Mouse (Mus musculus): Measurements from ENCODE around the gene Fer1l4. TPM values are rescaled to one million over a fixed set of nuclear protein-coding genes. Genes with fewer than 3 reads are reported as not detected.

Gene Fer1l4
- polyA plus RNA-seq, 1 experiment from 2014 or later, result not detected

GRCm38 (mm10) chr2:156042903-156043302 is 9.8 kb downstream of the Fer1l4 start:
- WGBS, result 78% methylated on average over 8 of the region's 8 CpGs
- H3K4me2 ChIP-seq (replicated peaks; ENCODE audit: low read depth, low read length), result no peak overlapping the region
- no peak for ATAC-seq (ENCODE audit: low FRiP score)

DNA sequence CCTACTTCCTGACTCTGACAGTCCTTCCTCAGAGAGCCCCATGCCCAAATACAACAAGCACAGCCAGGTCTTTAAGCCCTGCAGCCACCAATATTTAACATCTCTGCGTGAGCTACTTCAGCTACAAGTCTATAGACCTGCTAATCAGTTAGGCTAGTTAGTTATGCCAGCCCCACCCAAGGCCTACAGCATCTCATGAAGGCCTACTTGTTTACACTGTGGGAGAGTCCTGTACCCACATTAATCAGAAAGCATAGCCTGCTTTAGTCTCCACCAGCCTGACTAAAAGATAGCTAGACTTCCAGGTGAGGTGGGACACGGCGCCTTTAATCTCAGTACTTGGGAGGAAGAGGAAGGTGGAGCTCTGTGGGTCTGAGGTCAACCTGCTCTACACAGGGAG is 13.4 kb downstream of the Fer1l4 start:
- no peaks in the 10 kb centered on the region for H3K4me1 ChIP-seq (replicated peaks; ENCODE audit: control insufficient read depth, insufficient read depth, low read length)
- H3K27me3 ChIP-seq (ENCODE audit: control insufficient read depth, insufficient read depth, low read length), result no peaks in the 10 kb centered on the region
- H3K9ac ChIP-seq (ENCODE audit: low read depth, low read length), result no peak overlapping the region
- H3K27ac ChIP-seq (ENCODE audit: low read depth, low read length), result no peak overlapping the region
- DNase-seq (ENCODE audit: low spot score), result no peak
- no peak for ATAC-seq (ENCODE audit: low FRiP score)
- H3K36me3 ChIP-seq (ENCODE audit: control insufficient read depth, insufficient read depth, low read length), result no peaks in the 10 kb centered on the region
- no peaks in the 10 kb centered on the region for H3K9me3 ChIP-seq (ENCODE audit: control insufficient read depth, low read length)
- H3K4me3 ChIP-seq (ENCODE audit: low read depth, low read length), result no peak overlapping the region
- no peak overlapping the region for H3K4me2 ChIP-seq (replicated peaks; ENCODE audit: low read depth, low read length)
- WGBS, result 96% methylated on average over 3 of the region's 3 CpGs

More at GRCm38 (mm10) chr2:156042903-156043302, 9.8 kb downstream of the Fer1l4 start:
- Histone ChIP-seq H3K27me3 (ENCODE audit: control insufficient read depth, insufficient read depth, low read length) (peaks cover 4% of the 10 kb centered on the region; the same call in 1 of the 2 replicates), H3K27ac (ENCODE audit: low read depth, low read length) (no peak overlapping the region), H3K9me3 (ENCODE audit: control insufficient read depth, low read length) (no peaks in the 10 kb centered on the region), H3K4me3 (ENCODE audit: low read depth, low read length) (no peak overlapping the region), H3K36me3 (ENCODE audit: control insufficient read depth, insufficient read depth, low read length) (no peaks in the 10 kb centered on the region), H3K9ac (ENCODE audit: low read depth, low read length) (no peak overlapping the region), H3K4me1 (replicated peaks; ENCODE audit: control insufficient read depth, insufficient read depth, low read length) (no peaks in the 10 kb centered on the region)
- no peak for DNase-seq (ENCODE audit: low spot score)

DNA sequence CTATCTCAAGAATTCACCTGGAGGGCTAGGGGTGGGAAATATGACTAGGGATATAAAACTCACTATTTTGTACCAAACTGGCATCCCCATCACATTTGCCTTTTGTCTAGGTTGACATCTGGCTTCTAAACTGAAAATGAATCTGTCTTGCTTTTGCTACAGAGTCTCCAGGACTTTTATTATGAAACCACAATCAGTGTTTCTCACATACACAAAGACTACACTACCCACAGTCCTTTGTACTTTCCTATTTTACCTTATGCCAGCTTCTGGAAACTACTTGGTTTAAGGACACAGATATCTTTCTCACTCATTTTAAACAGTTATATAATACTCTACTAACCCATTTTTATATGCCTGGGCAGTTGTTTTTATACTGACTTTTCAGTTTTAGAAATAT is 27.3 kb downstream of the Fer1l4 start:
- Histone ChIP-seq H3K9me3 (ENCODE audit: control insufficient read depth, low read length) (no peaks in the 10 kb centered on the region), H3K4me2 (replicated peaks; ENCODE audit: low read depth, low read length) (no peak overlapping the region), H3K27me3 (ENCODE audit: control insufficient read depth, insufficient read depth, low read length) (no peaks in the 10 kb centered on the region), H3K27ac (ENCODE audit: low read depth, low read length) (no peak overlapping the region), H3K9ac (ENCODE audit: low read depth, low read length) (no peak overlapping the region), H3K4me3 (ENCODE audit: low read depth, low read length) (no peak overlapping the region), H3K36me3 (ENCODE audit: control insufficient read depth, insufficient read depth, low read length) (no peaks in the 10 kb centered on the region), H3K4me1 (replicated peaks; ENCODE audit: control insufficient read depth, insufficient read depth, low read length) (no peaks in the 10 kb centered on the region)
- ATAC-seq (ENCODE audit: low FRiP score), result no peak
- no peak for DNase-seq (ENCODE audit: low spot score)

DNA sequence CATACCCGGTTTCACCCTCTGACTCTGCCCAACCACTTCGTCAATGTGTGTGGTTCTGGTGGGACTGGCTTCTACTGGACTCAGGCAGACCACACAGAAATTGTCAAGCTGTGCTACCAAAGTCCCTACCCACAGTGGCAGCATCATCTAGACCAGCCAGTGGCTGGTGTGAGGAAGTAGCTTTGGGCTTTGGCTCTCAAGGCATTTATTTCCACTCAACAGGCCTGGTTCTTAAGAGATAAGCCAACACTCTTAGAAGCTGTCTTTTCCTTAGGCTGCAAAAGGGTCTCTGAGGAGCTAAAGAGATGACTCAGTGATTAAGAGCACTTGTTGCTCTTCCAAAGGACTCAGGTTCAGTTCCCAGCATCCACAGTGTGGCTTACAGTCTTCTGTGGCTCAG is 31.0 kb downstream of the Fer1l4 start:
- Histone ChIP-seq H3K9me3 (ENCODE audit: control insufficient read depth, low read length) (no peaks in the 10 kb centered on the region), H3K4me3 (ENCODE audit: low read depth, low read length) (no peak overlapping the region), H3K4me1 (replicated peaks; ENCODE audit: control insufficient read depth, insufficient read depth, low read length) (no peaks in the 10 kb centered on the region), H3K27me3 (ENCODE audit: control insufficient read depth, insufficient read depth, low read length) (no peaks in the 10 kb centered on the region), H3K27ac (ENCODE audit: low read depth, low read length) (no peak overlapping the region), H3K9ac (ENCODE audit: low read depth, low read length) (no peak overlapping the region), H3K4me2 (replicated peaks; ENCODE audit: low read depth, low read length) (no peak overlapping the region), H3K36me3 (ENCODE audit: control insufficient read depth, insufficient read depth, low read length) (peaks cover 6% of the 10 kb centered on the region; the same call in 1 of the 2 replicates)
- no peak for ATAC-seq (ENCODE audit: low FRiP score)
- no peak for DNase-seq (ENCODE audit: low spot score)
- WGBS, result 90% methylated on average over 2 of the region's 2 CpGs

DNA sequence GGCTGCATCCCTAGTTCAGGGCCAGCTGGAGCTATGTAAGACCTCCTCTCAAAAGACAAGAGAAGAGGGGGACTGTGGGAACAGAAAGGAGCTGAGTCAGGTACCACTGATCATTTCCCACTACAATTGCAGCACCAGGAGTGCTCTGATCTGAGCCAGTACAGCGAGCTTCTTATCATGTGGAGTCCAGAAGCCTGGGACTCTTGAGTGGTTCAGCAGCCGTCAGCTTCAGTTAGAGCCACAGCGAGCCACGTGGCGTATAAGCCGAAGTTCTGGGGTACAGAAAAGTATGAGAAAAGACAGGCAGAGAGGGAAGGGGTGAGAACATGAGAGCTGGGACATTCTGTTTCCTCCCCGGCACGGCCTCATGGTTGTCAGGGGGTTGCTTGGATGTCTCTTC is 31.5 kb downstream of the Fer1l4 start:
- Histone ChIP-seq H3K27ac (ENCODE audit: low read depth, low read length) (no peak overlapping the region), H3K4me2 (replicated peaks; ENCODE audit: low read depth, low read length) (no peak overlapping the region), H3K4me1 (replicated peaks; ENCODE audit: control insufficient read depth, insufficient read depth, low read length) (no peaks in the 10 kb centered on the region), H3K27me3 (ENCODE audit: control insufficient read depth, insufficient read depth, low read length) (no peaks in the 10 kb centered on the region), H3K9me3 (ENCODE audit: control insufficient read depth, low read length) (no peaks in the 10 kb centered on the region), H3K36me3 (ENCODE audit: control insufficient read depth, insufficient read depth, low read length) (peaks cover 11% of the 10 kb centered on the region; the same call in 1 of the 2 replicates), H3K4me3 (ENCODE audit: low read depth, low read length) (no peak overlapping the region), H3K9ac (ENCODE audit: low read depth, low read length) (no peak overlapping the region)
- ATAC-seq (ENCODE audit: low FRiP score), result no peak
- no peak for DNase-seq (ENCODE audit: low spot score)
- WGBS, result 88% methylated on average over 8 of the region's 8 CpGs

DNA sequence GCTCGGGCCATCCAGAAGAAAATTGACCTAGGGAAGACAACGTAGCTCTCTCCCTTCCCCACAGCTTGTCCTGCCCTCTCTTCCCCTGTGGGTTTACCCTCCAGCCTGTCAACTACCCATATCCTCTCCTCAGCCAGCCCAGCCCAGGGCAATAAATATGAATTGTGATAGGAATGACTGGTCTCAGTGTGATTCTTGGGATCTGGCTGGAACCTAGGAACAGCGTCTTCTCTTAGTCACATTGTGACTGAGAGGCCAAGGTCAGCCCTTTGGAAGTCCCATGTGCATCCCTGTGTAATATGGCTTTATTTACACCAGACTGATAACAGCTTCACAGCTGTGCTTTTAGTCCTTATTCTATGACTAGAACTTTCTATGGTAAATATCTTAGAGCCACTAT is 34.6 kb downstream of the Fer1l4 start:
- Histone ChIP-seq H3K36me3 (ENCODE audit: control insufficient read depth, insufficient read depth, low read length) (peaks cover 20% of the 10 kb centered on the region; the same call in 1 of the 2 replicates), H3K27ac (ENCODE audit: low read depth, low read length) (no peak overlapping the region), H3K27me3 (ENCODE audit: control insufficient read depth, insufficient read depth, low read length) (no peaks in the 10 kb centered on the region), H3K9me3 (ENCODE audit: control insufficient read depth, low read length) (no peaks in the 10 kb centered on the region), H3K4me2 (replicated peaks; ENCODE audit: low read depth, low read length) (no peak overlapping the region), H3K4me1 (replicated peaks; ENCODE audit: control insufficient read depth, insufficient read depth, low read length) (no peaks in the 10 kb centered on the region), H3K9ac (ENCODE audit: low read depth, low read length) (no peak overlapping the region), H3K4me3 (ENCODE audit: low read depth, low read length) (no peak overlapping the region)
- DNase-seq (ENCODE audit: low spot score) (no peak), ATAC-seq (ENCODE audit: low FRiP score) (no peak)
- 96% methylated on average over 3 of the region's 3 CpGs for WGBS

GRCm38 (mm10) chr2:156007888-156008532 is 44.7 kb downstream of the Fer1l4 start, which contains the start of the genes 6430550D23Rik and Ergic3:
Gene 6430550D23Rik, minus strand, starts transcription at chr2:156007977.
Gene Ergic3, plus strand, starts transcription at chr2:156008045.
- Histone ChIP-seq H3K36me3 (ENCODE audit: control insufficient read depth, insufficient read depth, low read length) (peaks cover 11% of the 10 kb centered on the region; the same call in 1 of the 2 replicates), H3K9me3 (ENCODE audit: control insufficient read depth, low read length) (no peaks in the 10 kb centered on the region), H3K4me2 (replicated peaks; ENCODE audit: low read depth, low read length) (peak within 1 kb of the TSS; percentile 79), H3K4me1 (replicated peaks; ENCODE audit: control insufficient read depth, insufficient read depth, low read length) (no peaks in the 10 kb centered on the region; the same call in 1 of the 2 replicates), H3K27ac (ENCODE audit: low read depth, low read length) (peak within 1 kb of the TSS; percentile 68), H3K27me3 (ENCODE audit: control insufficient read depth, insufficient read depth, low read length) (no peaks in the 10 kb centered on the region), H3K4me3 (ENCODE audit: low read depth, low read length) (peak within 1 kb of the TSS; percentile 78), H3K9ac (ENCODE audit: low read depth, low read length) (peak within 1 kb of the TSS; percentile 81)
- ATAC-seq (ENCODE audit: low FRiP score) (peak; percentile 99), DNase-seq (ENCODE audit: low spot score) (peak; percentile 97)
- under 1% methylated on average over 41 of the region's 45 CpGs for WGBS

DNA sequence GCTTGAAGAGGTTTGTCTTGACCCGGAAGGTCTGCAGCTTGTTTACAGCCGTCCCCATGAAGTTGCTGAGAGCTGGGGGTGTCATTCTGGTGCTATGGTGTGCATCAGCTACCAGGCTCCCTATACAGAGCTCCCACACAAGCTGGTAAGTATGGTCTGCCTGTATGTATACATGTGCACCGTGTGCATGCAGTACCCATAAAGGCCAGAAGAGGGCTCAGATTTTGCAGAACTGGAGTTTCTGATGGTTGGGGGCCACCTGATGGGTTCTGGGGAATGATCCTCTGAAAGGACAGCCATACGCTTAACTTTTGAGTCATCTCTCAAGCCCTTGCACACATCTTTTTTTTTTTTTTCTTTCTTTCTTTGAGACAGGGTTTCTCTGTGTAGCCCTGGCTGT is 47.4 kb downstream of the Fer1l4 start:
- Histone ChIP-seq H3K4me1 (replicated peaks; ENCODE audit: control insufficient read depth, insufficient read depth, low read length) (no peaks in the 10 kb centered on the region; the same call in 1 of the 2 replicates), H3K4me2 (replicated peaks; ENCODE audit: low read depth, low read length) (no peak overlapping the region), H3K27me3 (ENCODE audit: control insufficient read depth, insufficient read depth, low read length) (no peaks in the 10 kb centered on the region), H3K9me3 (ENCODE audit: control insufficient read depth, low read length) (no peaks in the 10 kb centered on the region), H3K4me3 (ENCODE audit: low read depth, low read length) (no peak overlapping the region), H3K9ac (ENCODE audit: low read depth, low read length) (no peak overlapping the region), H3K27ac (ENCODE audit: low read depth, low read length) (no peak overlapping the region), H3K36me3 (ENCODE audit: control insufficient read depth, insufficient read depth, low read length) (peaks cover under 1% of the 10 kb centered on the region; the same call in 1 of the 2 replicates)
- WGBS, result 90% methylated on average over 4 of the region's 4 CpGs
- DNase-seq (ENCODE audit: low spot score), result peak; percentile 27
- no peak for ATAC-seq (ENCODE audit: low FRiP score)

GRCm38 (mm10) chr2:155991863-155992321 is 60.9 kb downstream of the Fer1l4 start:
- Histone ChIP-seq H3K27me3 (ENCODE audit: control insufficient read depth, insufficient read depth, low read length) (no peaks in the 10 kb centered on the region), H3K9me3 (ENCODE audit: control insufficient read depth, low read length) (no peaks in the 10 kb centered on the region), H3K4me3 (ENCODE audit: low read depth, low read length) (no peak overlapping the region), H3K27ac (ENCODE audit: low read depth, low read length) (no peak overlapping the region), H3K4me1 (replicated peaks; ENCODE audit: control insufficient read depth, insufficient read depth, low read length) (no peaks in the 10 kb centered on the region), H3K36me3 (ENCODE audit: control insufficient read depth, insufficient read depth, low read length) (peaks cover 15% of the 10 kb centered on the region), H3K9ac (ENCODE audit: low read depth, low read length) (no peak overlapping the region), H3K4me2 (replicated peaks; ENCODE audit: low read depth, low read length) (no peak overlapping the region)
- DNase-seq (ENCODE audit: low spot score), result no peak
- 87% methylated on average over 14 of the region's 14 CpGs for WGBS
- ATAC-seq (ENCODE audit: low FRiP score), result no peak
